Mouse (Mus musculus): ENCODE measurements around the gene Defb26. TPM values are rescaled to one million over a fixed set of nuclear protein-coding genes. Genes with fewer than 3 reads are reported as not detected.

Defb26 gene
- polyA plus RNA-seq, 1 experiment from 2014 or later = not detected

Other genes with a start within 250 kb of the Defb26 start
- gene Tbc1d20, start 217.9 kb downstream of the Defb26 start, polyA plus RNA-seq (2015; fragmentation: Nextera tagmentation; extraction: Ambion mirVana) = 47.1 and 47.7 TPM in 2 replicates
- 83.3 and 86.9 TPM in 2 replicates for gene Rbck1, start 179.0 kb downstream of the Defb26 start, polyA plus RNA-seq (2015; fragmentation: Nextera tagmentation; extraction: Ambion mirVana)
- 1.5 and 2.2 TPM in 2 replicates for gene Trib3, start 167.7 kb downstream of the Defb26 start, polyA plus RNA-seq (2015; fragmentation: Nextera tagmentation; extraction: Ambion mirVana)
- gene Nrsn2, start 135.1 kb downstream of the Defb26 start, polyA plus RNA-seq (2015; fragmentation: Nextera tagmentation; extraction: Ambion mirVana) = 4.4 and 4.6 TPM in 2 replicates
- gene Sox12, start 113.6 kb downstream of the Defb26 start, polyA plus RNA-seq (2015; fragmentation: Nextera tagmentation; extraction: Ambion mirVana) = 11.3 and 11.9 TPM in 2 replicates
- 45.5 and 48.6 TPM in 2 replicates for gene Zcchc3, start 96.7 kb downstream of the Defb26 start, polyA plus RNA-seq (2015; fragmentation: Nextera tagmentation; extraction: Ambion mirVana)
- gene 6820408C15Rik, start 96.1 kb downstream of the Defb26 start, polyA plus RNA-seq (2015; fragmentation: Nextera tagmentation; extraction: Ambion mirVana) = 0.18 and 0.19 TPM in 2 replicates
- gene Defb23, start 47.1 kb downstream of the Defb26 start, polyA plus RNA-seq (2015; fragmentation: Nextera tagmentation; extraction: Ambion mirVana) = not detected in 2 replicates
- gene Defb20, start 34.6 kb downstream of the Defb26 start, polyA plus RNA-seq (2015; fragmentation: Nextera tagmentation; extraction: Ambion mirVana) = not detected in 2 replicates
- not detected in 2 replicates for gene Defb22, start 21.6 kb downstream of the Defb26 start, polyA plus RNA-seq (2015; fragmentation: Nextera tagmentation; extraction: Ambion mirVana)
- gene Defb28, start 6.6 kb upstream of the Defb26 start, polyA plus RNA-seq (2015; fragmentation: Nextera tagmentation; extraction: Ambion mirVana) = not detected in 2 replicates
- not detected in 2 replicates for gene Defb29, start 28.4 kb upstream of the Defb26 start, polyA plus RNA-seq (2015; fragmentation: Nextera tagmentation; extraction: Ambion mirVana)
- gene Gm17416, start 57.6 kb upstream of the Defb26 start, polyA plus RNA-seq (2015; fragmentation: Nextera tagmentation; extraction: Ambion mirVana) = not detected in 2 replicates
- not detected in 2 replicates for gene Defb21, start 61.1 kb upstream of the Defb26 start, polyA plus RNA-seq (2015; fragmentation: Nextera tagmentation; extraction: Ambion mirVana)
- not detected in 2 replicates for gene Defb19, start 68.6 kb upstream of the Defb26 start, polyA plus RNA-seq (2015; fragmentation: Nextera tagmentation; extraction: Ambion mirVana)
- gene Defb45, start 87.7 kb upstream of the Defb26 start, polyA plus RNA-seq (2015; fragmentation: Nextera tagmentation; extraction: Ambion mirVana) = not detected in 2 replicates
- gene Defb36, start 92.6 kb upstream of the Defb26 start, polyA plus RNA-seq (2015; fragmentation: Nextera tagmentation; extraction: Ambion mirVana) = not detected in 2 replicates
- 2.0 TPM in 1 of 2 replicates, not detected in the other for gene Defb25, start 111.4 kb upstream of the Defb26 start, polyA plus RNA-seq (2015; fragmentation: Nextera tagmentation; extraction: Ambion mirVana)
- gene Rem1, start 115.3 kb upstream of the Defb26 start, polyA plus RNA-seq (2015; fragmentation: Nextera tagmentation; extraction: Ambion mirVana) = 2.1 and 2.9 TPM in 2 replicates
- gene H13, start 157.8 kb upstream of the Defb26 start, polyA plus RNA-seq (2015; fragmentation: Nextera tagmentation; extraction: Ambion mirVana) = 156 and 159 TPM in 2 replicates
- gene Mcts2, start 175.3 kb upstream of the Defb26 start, polyA plus RNA-seq (2015; fragmentation: Nextera tagmentation; extraction: Ambion mirVana) = 29.2 and 30.0 TPM in 2 replicates
- 232 and 236 TPM in 2 replicates for gene Id1, start 224.6 kb upstream of the Defb26 start, polyA plus RNA-seq (2015; fragmentation: Nextera tagmentation; extraction: Ambion mirVana)
- gene Cox4i2, start 242.5 kb upstream of the Defb26 start, polyA plus RNA-seq (2015; fragmentation: Nextera tagmentation; extraction: Ambion mirVana) = 32.0 and 34.4 TPM in 2 replicates